Mouse (Mus musculus) large intestine, adult 2 months (tissue): Measurements from ENCODE around the gene Gale. TPM values are rescaled to one million over a fixed set of nuclear protein-coding genes. Genes with fewer than 3 reads are reported as not detected.
"Not testable (repeated sequence)": the region's sequence is repeated elsewhere in the genome, so short reads cannot be mapped to it uniquely, and the experiment has no call there.

Experiments used
- DNase-seq: peaks from one replicate; pipeline ENCODE4 v3.0.0-alpha.2; 2012; ENCODE audit warnings: low read depth, low spot score
- WGBS: fragments of 180-500 bp; shearing (Covaris S2); methylation state at CpG from one replicate; pipeline ENCODE4 v1.1.7; 2018; 5-methylcytosine and 5-hydroxymethylcytosine counted together
- polyA plus RNA-seq: library from polyadenylated mRNA; depleted of rRNA; stranded (reverse); fragments of >200 nt; gene quantifications from 2 replicates; pipeline ENCODE4 v1.2.3, GENCODE M21; 2012

Gene Gale
- polyA plus RNA-seq, 1 experiment: 295 TPM

- WGBS: 91% methylated on average over 8 of the region's 8 CpGs
- DNase-seq: not testable (repeated sequence)
Observed at GRCm38 (mm10) chr4:135941026-135941425, 22.5 kb upstream of the Gale start.

- no peak for DNase-seq
- 41% methylated on average over 6 of the region's 6 CpGs for WGBS
Observed at GRCm38 (mm10) chr4:135942193-135942592, 21.3 kb upstream of the Gale start.

- no peak for DNase-seq
- WGBS: 69% methylated on average over 4 of the region's 4 CpGs
Observed at GRCm38 (mm10) chr4:135943389-135943788, 20.1 kb upstream of the Gale start.

GRCm38 (mm10) chr4:135945706-135946105, 17.8 kb upstream of the Gale start:
- no peak for DNase-seq
- 62% methylated on average over 10 of the region's 10 CpGs for WGBS

- under 1% methylated on average over 23 of the region's 23 CpGs for WGBS
- no peak for DNase-seq
Observed at GRCm38 (mm10) chr4:135946278-135946658, 17.3 kb upstream of the Gale start, which contains the start of gene Hmgcl. Gene Hmgcl (plus strand): TSS chr4:135946448.

GRCm38 (mm10) chr4:135946659-135947301, 16.7 kb upstream of the Gale start:
- under 1% methylated on average over 28 of the region's 28 CpGs for WGBS
- DNase-seq: no peak

- DNase-seq: no peak
- WGBS: 27% methylated on average over 8 of the region's 8 CpGs
Observed at GRCm38 (mm10) chr4:135948142-135948541, 15.4 kb upstream of the Gale start.

- WGBS: 67% methylated on average over 10 of the region's 10 CpGs
- DNase-seq: no peak
Observed at GRCm38 (mm10) chr4:135949475-135949874, 14.1 kb upstream of the Gale start.

GRCm38 (mm10) chr4:135949911-135950310, 13.6 kb upstream of the Gale start:
- no peak for DNase-seq
- WGBS: 46% methylated on average over 6 of the region's 6 CpGs

- WGBS: 34% methylated on average over 6 of the region's 6 CpGs
- no peak for DNase-seq
Observed at GRCm38 (mm10) chr4:135950365-135950764, 13.2 kb upstream of the Gale start.

- no peak for DNase-seq
- over 99% methylated on average over 3 of the region's 3 CpGs for WGBS
Observed at GRCm38 (mm10) chr4:135951505-135951904, 12.0 kb upstream of the Gale start.

- WGBS: 29% methylated on average over 3 of the region's 3 CpGs
- DNase-seq: no peak
Observed at GRCm38 (mm10) chr4:135953179-135953578, 10.3 kb upstream of the Gale start.

- WGBS: 11% methylated on average over 2 of the region's 2 CpGs
- no peak for DNase-seq
Observed at GRCm38 (mm10) chr4:135954241-135954640, 9.3 kb upstream of the Gale start.

- no peak for DNase-seq
- WGBS: 52% methylated on average over 9 of the region's 9 CpGs
Observed at GRCm38 (mm10) chr4:135955886-135956285, 7.6 kb upstream of the Gale start.

GRCm38 (mm10) chr4:135958354-135958753, 5.2 kb upstream of the Gale start:
- 25% methylated on average over 8 of the region's 8 CpGs for WGBS
- DNase-seq: no peak

GRCm38 (mm10) chr4:135960717-135961116, 2.8 kb upstream of the Gale start:
- WGBS: 22% methylated on average over 5 of the region's 5 CpGs
- no peak for DNase-seq

- WGBS: 97% methylated on average over 5 of the region's 5 CpGs
- no peak for DNase-seq
Observed at GRCm38 (mm10) chr4:135961709-135962108, 1.8 kb upstream of the Gale start.

- no peak for DNase-seq
- WGBS: 84% methylated on average over 7 of the region's 7 CpGs
Observed at GRCm38 (mm10) chr4:135962198-135962597, 1.3 kb upstream of the Gale start.

- 6% methylated on average over 15 of the region's 15 CpGs for WGBS
Observed at GRCm38 (mm10) chr4:135962946-135963345, 581 bp upstream of the Gale start.

GRCm38 (mm10) chr4:135964426-135964825, 899 bp downstream of the Gale start:
- WGBS: 2% methylated on average over 12 of the region's 12 CpGs
- peak; percentile 88 for DNase-seq

More at GRCm38 (mm10) chr4:135962946-135963345, 581 bp upstream of the Gale start:
- DNase-seq: no peak

GRCm38 (mm10) chr4:135965113-135965512, 1.6 kb downstream of the Gale start:
- WGBS: 38% methylated on average over 9 of the region's 9 CpGs
- DNase-seq: no peak

- WGBS: 79% methylated on average over 16 of the region's 16 CpGs
- no peak for DNase-seq
Observed at GRCm38 (mm10) chr4:135966283-135966682, 2.8 kb downstream of the Gale start.
